Mouse (Mus musculus): Measurements from ENCODE around the gene Efnb2.

DNA sequence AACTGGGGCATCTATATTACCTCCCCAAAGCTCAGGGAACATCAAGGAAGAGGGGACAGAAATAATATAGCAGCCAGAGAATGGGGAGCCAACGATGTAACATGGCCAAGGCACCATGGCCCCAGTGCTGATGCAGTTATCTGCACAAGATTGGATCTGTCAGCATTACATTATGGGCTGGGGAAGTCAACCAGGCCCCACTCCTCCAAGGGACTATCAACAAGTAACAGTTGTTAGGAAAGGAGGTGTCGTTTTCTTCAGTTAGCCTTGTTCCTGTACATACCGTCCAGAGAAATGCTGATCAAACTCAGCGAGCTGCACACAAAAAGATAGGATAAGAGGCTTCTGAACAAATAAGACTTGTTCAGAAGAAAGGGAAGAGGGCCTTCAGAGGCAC, 77.1 kb downstream of the Efnb2 start:
- no peak for TF ChIP-seq CTCF (IDR thresholded peaks at IDR 0.05; ENCODE audit: borderline replicate concordance, extremely low read depth, insufficient read depth, insufficient read length)
- TF ChIP-seq POLR2A (IDR thresholded peaks at IDR 0.05; ENCODE audit: borderline replicate concordance, extremely low read depth, insufficient read depth, insufficient read length, poor library complexity, severe bottlenecking) = no peak

Data from brain, embryonic 14.5 days (tissue).